Mouse (Mus musculus): ENCODE measurements around the gene Phf8. TPM values are rescaled to one million over a fixed set of nuclear protein-coding genes. Genes with fewer than 3 reads are reported as not detected.
A peak's percentile ranks its signal among the peaks of the same experiment; 100 is the strongest.

Phf8 gene
- polyA plus RNA-seq, 1 experiment from 2014 or later = 17.2 TPM

- 19% methylated on average over 25 of the region's 25 CpGs for WGBS
- H3K36me3 ChIP-seq (ENCODE audit: insufficient read depth, low read length) = 0 out of 2 replicates have a peak, but pooled peaks cover 3% of the 10 kb centered on the region
- H3K4me1 ChIP-seq (ENCODE audit: insufficient read depth, low read length) = no peaks in the 10 kb centered on the region
- ATAC-seq (ENCODE audit: low FRiP score, low TSS enrichment) = no peak
- H3K9ac ChIP-seq (replicated peaks; ENCODE audit: low read length) = peak overlapping the region; percentile 76
- H3K27ac ChIP-seq (ENCODE audit: low read length) = peak overlapping the region; percentile 98
- H3K27me3 ChIP-seq (ENCODE audit: insufficient read depth, low read length) = no peaks in the 10 kb centered on the region; the same call in 1 of the 2 replicates
- peak overlapping the region; percentile 51 for H3K4me3 ChIP-seq (ENCODE audit: low read length)
- H3K9me3 ChIP-seq (ENCODE audit: low read length) = no peaks in the 10 kb centered on the region
- H3K4me2 ChIP-seq (replicated peaks; ENCODE audit: low read depth, low read length) = peak overlapping the region; percentile 61
Observed at GRCm38 (mm10) chrX:151521786-151522522, 1.5 kb downstream of the Phf8 start.

- 91% methylated on average over 4 of the region's 4 CpGs for WGBS
- Histone ChIP-seq H3K4me3 (ENCODE audit: low read length) (no peak overlapping the region), H3K9ac (replicated peaks; ENCODE audit: low read length) (no peak overlapping the region), H3K36me3 (ENCODE audit: insufficient read depth, low read length) (0 out of 2 replicates have a peak, but pooled peaks cover 2% of the 10 kb centered on the region), H3K4me2 (replicated peaks; ENCODE audit: low read depth, low read length) (no peak overlapping the region), H3K27me3 (ENCODE audit: insufficient read depth, low read length) (no peaks in the 10 kb centered on the region; the same call in 1 of the 2 replicates), H3K4me1 (ENCODE audit: insufficient read depth, low read length) (no peaks in the 10 kb centered on the region), H3K27ac (ENCODE audit: low read length) (no peak overlapping the region), H3K9me3 (ENCODE audit: low read length) (no peaks in the 10 kb centered on the region)
- ATAC-seq (ENCODE audit: low FRiP score, low TSS enrichment) = no peak
Observed at GRCm38 (mm10) chrX:151553356-151553755, 32.9 kb downstream of the Phf8 start.

- H3K9me3 ChIP-seq (ENCODE audit: low read length) = no peaks in the 10 kb centered on the region
- H3K4me3 ChIP-seq (ENCODE audit: low read length) = no peak overlapping the region
- no peaks in the 10 kb centered on the region for H3K27me3 ChIP-seq (ENCODE audit: insufficient read depth, low read length)
- ATAC-seq (ENCODE audit: low FRiP score, low TSS enrichment) = no peak
- 97% methylated on average over 1 of the region's 1 CpGs for WGBS
- no peak overlapping the region for H3K4me2 ChIP-seq (replicated peaks; ENCODE audit: low read depth, low read length)
- H3K9ac ChIP-seq (replicated peaks; ENCODE audit: low read length) = no peak overlapping the region
- no peak overlapping the region for H3K27ac ChIP-seq (ENCODE audit: low read length)
- H3K4me1 ChIP-seq (ENCODE audit: insufficient read depth, low read length) = no peaks in the 10 kb centered on the region
- H3K36me3 ChIP-seq (ENCODE audit: insufficient read depth, low read length) = 0 out of 2 replicates have a peak, but pooled peaks cover 3% of the 10 kb centered on the region
Observed at GRCm38 (mm10) chrX:151575166-151575565, 54.7 kb downstream of the Phf8 start.

GRCm38 (mm10) chrX:151643386-151643785 lies 122.9 kb downstream of the Phf8 start:
- Histone ChIP-seq H3K36me3 (ENCODE audit: insufficient read depth, low read length) (no peaks in the 10 kb centered on the region), H3K9me3 (ENCODE audit: low read length) (no peaks in the 10 kb centered on the region), H3K9ac (replicated peaks; ENCODE audit: low read length) (no peak overlapping the region), H3K4me1 (ENCODE audit: insufficient read depth, low read length) (no peaks in the 10 kb centered on the region), H3K4me2 (replicated peaks; ENCODE audit: low read depth, low read length) (no peak overlapping the region), H3K27me3 (ENCODE audit: insufficient read depth, low read length) (peaks cover 3% of the 10 kb centered on the region; the same call in 1 of the 2 replicates), H3K4me3 (ENCODE audit: low read length) (no peak overlapping the region), H3K27ac (ENCODE audit: low read length) (no peak overlapping the region)
- no peak for ATAC-seq (ENCODE audit: low FRiP score, low TSS enrichment)
- WGBS = 54% methylated on average over 2 of the region's 2 CpGs

GRCm38 (mm10) chrX:151653744-151654143 lies 133.3 kb downstream of the Phf8 start:
- H3K4me2 ChIP-seq (replicated peaks; ENCODE audit: low read depth, low read length) = no peak overlapping the region
- ATAC-seq (ENCODE audit: low FRiP score, low TSS enrichment) = no peak
- H3K36me3 ChIP-seq (ENCODE audit: insufficient read depth, low read length) = no peaks in the 10 kb centered on the region
- H3K4me1 ChIP-seq (ENCODE audit: insufficient read depth, low read length) = no peaks in the 10 kb centered on the region
- H3K9me3 ChIP-seq (ENCODE audit: low read length) = no peaks in the 10 kb centered on the region
- no peak overlapping the region for H3K27ac ChIP-seq (ENCODE audit: low read length)
- 78% methylated on average over 2 of the region's 2 CpGs for WGBS
- no peaks in the 10 kb centered on the region for H3K27me3 ChIP-seq (ENCODE audit: insufficient read depth, low read length)
- no peak overlapping the region for H3K4me3 ChIP-seq (ENCODE audit: low read length)
- no peak overlapping the region for H3K9ac ChIP-seq (replicated peaks; ENCODE audit: low read length)

GRCm38 (mm10) chrX:151674492-151675171 lies 154.2 kb downstream of the Phf8 start:
- no peak for ATAC-seq (ENCODE audit: low FRiP score, low TSS enrichment)
- Histone ChIP-seq H3K4me3 (ENCODE audit: low read length) (no peak overlapping the region), H3K9me3 (ENCODE audit: low read length) (no peaks in the 10 kb centered on the region), H3K27me3 (ENCODE audit: insufficient read depth, low read length) (peaks cover 2% of the 10 kb centered on the region; the same call in 1 of the 2 replicates), H3K9ac (replicated peaks; ENCODE audit: low read length) (no peak overlapping the region), H3K27ac (ENCODE audit: low read length) (no peak overlapping the region), H3K4me1 (ENCODE audit: insufficient read depth, low read length) (no peaks in the 10 kb centered on the region), H3K4me2 (replicated peaks; ENCODE audit: low read depth, low read length) (no peak overlapping the region), H3K36me3 (ENCODE audit: insufficient read depth, low read length) (no peaks in the 10 kb centered on the region)
- WGBS = 86% methylated on average over 5 of the region's 5 CpGs

Other genes with a start within 250 kb of the Phf8 start
- 4.0 and 5.3 TPM in 2 replicates for gene Fam120c, start 176.5 kb upstream of the Phf8 start, polyA plus RNA-seq (2015; fragmentation: Nextera tagmentation; extraction: Ambion mirVana)

All from kidney, embryonic 16.5 days (tissue).